Mouse (Mus musculus) ovary, postnatal 10 days (tissue): ENCODE measurements at regions not wholly inside any gene's neighbourhood (a gene's known extent, or its start where the extent isn't known, plus 50 kb on each side); places are given as distances from the start of the nearest gene placed in this dataset.

Experiments
- DNase-seq: peaks from one replicate; pipeline ENCODE4 v3.0.0; 2022; ENCODE audit warnings: low spot score

DNA sequence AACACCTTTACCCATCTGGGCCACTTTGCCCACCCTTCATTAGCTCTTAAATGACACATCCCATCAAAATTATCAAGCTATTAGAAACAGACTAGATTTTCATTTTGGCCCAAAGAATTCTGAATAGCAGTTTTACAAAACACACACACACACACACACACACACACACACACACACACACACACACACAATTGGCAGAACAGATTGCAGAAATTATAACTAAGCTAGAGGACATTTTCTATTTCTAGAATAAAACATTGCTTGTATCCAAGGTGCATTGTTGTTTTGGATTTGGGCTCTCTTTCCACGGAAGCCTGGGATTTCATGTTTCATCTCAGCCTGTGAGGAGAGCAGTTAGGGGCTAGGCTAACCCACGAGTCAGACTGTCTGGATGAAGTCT, 455.1 kb downstream of the Etnk1 start:
- no peak for DNase-seq

GRCm38 (mm10) chr6:143624901-143625300, 457.9 kb downstream of the Etnk1 start:
- no peak for DNase-seq

GRCm38 (mm10) chr6:143631581-143631980, 464.6 kb downstream of the Etnk1 start:
- no peak for DNase-seq

GRCm38 (mm10) chr6:143633710-143634109, 466.7 kb downstream of the Etnk1 start:
- DNase-seq, result no peak

- no peak for DNase-seq
These were observed 467.3 kb downstream of the Etnk1 start for GRCm38 (mm10) chr6:143634334-143634733.

DNA sequence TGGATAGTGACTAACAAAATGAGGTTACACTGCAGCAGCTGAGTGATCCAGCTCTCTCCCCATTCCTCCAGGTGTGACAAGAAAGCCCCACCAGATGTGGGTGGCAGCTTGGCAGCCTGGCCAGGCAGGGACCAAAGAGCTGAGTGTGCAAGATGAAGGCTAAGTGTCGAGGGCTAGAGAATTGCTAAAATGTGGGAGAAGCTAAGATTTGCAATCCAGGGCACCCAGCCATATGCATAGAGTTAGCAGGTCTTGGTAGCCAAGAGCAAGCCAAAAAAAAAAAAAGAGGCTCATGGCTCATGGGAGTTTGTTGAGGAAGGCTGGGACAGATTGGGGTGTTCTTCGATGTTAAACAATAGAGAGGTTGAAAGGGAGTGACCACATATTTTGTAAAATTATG, 468.0 kb downstream of the Etnk1 start:
- DNase-seq, result no peak

GRCm38 (mm10) chr6:143640652-143641051, 473.6 kb downstream of the Etnk1 start:
- no peak for DNase-seq

- no peak for DNase-seq
These were observed 475.0 kb downstream of the Etnk1 start for GRCm38 (mm10) chr6:143642052-143642451.

DNA sequence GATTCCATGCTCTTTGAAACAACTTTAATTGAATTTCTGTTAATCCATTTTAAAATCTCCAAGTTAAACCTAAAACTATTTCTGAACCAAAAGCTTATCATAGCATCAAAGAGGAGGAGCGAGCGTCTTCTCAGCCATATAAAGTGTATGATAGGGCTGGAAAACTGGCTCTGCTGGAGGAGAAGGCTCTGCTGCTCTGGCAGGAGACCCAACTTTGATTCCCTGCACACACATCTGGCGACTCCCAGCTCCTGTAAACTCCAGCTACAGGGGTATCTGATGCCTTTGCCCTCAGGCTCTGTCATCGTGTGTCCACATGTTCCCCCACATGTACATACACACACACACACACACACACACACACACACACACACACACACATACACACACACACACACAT, 479.0 kb downstream of the Etnk1 start:
- DNase-seq, result no peak

DNA sequence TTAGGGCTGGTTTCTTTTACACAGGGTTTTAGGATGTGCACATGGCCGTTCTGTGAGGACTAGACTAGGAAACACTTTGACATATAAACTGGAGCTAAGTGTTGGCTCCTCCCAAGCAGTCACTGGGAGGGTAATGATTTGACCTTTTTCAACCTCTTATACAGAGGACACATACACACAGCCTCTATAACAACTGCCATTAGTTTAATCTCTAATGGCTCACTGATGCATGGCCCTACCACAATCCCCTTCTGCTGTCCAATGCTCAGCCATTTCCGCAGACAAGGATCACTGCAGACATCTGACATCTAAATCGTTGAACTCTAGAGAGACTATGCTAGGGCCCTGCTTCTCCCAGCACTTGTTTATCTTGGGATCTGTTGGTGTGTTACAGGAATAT, 481.5 kb downstream of the Etnk1 start:
- DNase-seq, result no peak

DNA sequence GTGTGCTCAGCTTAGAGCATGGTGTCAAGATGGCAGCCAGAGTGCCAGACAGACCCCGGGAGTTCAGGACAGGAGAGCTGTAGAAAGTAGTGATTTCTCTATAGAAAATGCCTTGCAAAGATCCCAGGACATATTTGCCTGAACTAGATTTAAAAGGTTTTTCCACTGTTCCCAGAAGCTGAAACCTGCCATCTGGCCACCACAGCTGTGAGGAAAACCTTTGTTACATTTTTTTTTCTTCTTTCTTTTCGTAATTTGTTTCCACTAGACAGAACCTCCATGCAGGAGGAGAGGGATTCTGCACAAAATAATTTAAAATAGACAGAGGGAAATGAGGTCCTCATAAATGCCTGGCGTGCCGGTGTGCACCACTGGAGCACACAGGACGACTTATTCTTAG, 489.6 kb downstream of the Etnk1 start:
- DNase-seq, result no peak

DNA sequence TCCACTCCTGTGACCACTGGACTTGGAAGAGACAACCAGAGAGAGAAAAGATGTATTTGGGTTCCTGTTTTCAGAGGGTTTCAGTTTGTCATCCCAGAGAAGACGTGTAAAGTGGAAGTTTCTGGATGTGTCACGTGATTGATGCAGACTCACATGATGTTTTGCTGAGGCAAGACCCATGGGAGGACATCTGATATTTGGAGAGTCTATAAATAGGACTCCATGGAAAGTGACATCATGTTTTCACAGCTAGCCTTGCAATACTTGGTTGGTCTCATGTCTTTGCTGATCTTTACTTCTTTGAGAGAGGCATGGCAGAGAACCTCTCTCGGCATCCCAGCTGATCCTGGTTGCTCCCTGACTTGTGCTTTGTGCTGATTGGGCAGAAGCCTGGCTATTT, 493.8 kb downstream of the Etnk1 start:
- DNase-seq, result no peak

GRCm38 (mm10) chr6:143663306-143663705, 496.3 kb downstream of the Etnk1 start:
- no peak for DNase-seq

DNA sequence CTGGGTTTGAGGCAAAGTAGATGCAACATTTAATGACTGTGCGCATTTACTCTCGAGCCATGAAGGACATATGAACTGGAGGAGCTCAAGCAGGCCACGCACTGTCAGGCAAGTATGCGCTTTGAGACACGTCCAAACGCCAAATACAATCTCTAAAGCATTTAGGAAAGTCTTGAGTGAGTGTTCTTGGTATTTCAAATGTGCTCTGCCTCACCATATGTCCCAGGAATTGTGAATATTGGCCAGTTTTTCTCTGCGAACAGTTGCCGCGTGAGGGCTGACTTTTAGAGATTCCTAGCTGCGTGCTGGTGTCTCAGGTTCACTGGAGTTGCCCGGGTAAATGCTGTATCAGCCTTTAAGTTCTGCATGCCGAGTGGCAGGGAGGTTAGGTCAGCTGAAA, 498.4 kb downstream of the Etnk1 start:
- DNase-seq, result no peak

GRCm38 (mm10) chr6:143668551-143668950, 501.5 kb downstream of the Etnk1 start:
- DNase-seq, result no peak

DNA sequence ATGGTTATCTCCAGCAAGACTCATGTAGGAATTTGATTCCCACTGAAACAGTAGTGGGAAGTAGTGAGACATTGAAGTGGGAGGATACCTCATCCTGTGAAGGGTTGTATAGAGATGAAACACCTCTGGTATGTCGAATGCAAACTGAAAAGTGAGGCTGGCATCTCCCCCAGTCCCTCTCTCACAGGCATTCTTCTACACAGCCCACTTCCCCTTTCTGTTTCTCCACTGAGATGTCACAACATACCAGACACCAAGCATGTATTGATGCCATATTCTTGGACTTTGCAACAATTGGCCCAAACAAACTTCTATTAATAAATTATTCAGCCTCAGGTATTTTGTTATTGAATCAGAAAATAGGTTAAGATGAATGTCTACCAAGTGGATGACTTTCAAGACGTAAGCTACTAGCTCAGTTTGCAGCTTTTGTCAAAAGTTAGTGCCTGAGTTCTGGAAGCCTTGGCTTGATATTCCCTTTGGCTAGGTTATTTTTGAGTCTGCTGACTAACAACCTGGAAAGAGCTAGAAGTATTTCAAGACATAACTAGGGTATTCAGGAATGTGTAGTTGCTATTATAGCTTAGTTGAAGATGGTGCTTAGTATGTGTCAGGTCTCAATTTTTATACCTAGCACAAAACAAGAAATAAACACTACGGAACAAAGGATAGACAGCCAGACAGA, 502.6 kb downstream of the Etnk1 start:
- no peak for DNase-seq

- DNase-seq, result no peak
These were observed 523.1 kb downstream of the Etnk1 start for GRCm38 (mm10) chr6:143690131-143690530.

- DNase-seq, result no peak
These were observed 523.8 kb downstream of the Etnk1 start for GRCm38 (mm10) chr6:143690866-143691265.

- DNase-seq, result no peak
These were observed 531.0 kb downstream of the Etnk1 start for GRCm38 (mm10) chr6:143697997-143698396.

- no peak for DNase-seq
These were observed 537.0 kb downstream of the Etnk1 start for GRCm38 (mm10) chr6:143703984-143704383.

DNA sequence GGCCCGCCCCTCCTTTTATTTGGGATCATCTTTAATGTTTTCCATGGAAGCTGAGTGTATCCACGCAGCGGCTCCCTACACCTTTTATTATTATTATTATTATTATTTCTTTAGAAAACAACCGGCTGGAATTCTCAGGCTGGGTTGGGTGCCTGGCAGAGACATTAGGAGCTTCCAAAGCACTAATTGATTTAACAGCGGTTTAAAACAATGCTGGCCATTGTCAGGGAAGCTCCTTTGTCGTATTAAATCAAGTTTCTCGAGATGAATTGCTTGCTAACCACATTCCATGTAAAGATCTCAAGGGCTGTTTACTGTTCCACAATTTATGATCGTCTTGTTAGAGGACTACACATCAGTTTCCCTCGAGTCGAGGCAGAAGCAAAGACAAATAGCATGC, 539.4 kb downstream of the Etnk1 start:
- DNase-seq, result no peak

- DNase-seq, result no peak
These were observed 547.4 kb downstream of the Etnk1 start for GRCm38 (mm10) chr6:143714461-143714860.

DNA sequence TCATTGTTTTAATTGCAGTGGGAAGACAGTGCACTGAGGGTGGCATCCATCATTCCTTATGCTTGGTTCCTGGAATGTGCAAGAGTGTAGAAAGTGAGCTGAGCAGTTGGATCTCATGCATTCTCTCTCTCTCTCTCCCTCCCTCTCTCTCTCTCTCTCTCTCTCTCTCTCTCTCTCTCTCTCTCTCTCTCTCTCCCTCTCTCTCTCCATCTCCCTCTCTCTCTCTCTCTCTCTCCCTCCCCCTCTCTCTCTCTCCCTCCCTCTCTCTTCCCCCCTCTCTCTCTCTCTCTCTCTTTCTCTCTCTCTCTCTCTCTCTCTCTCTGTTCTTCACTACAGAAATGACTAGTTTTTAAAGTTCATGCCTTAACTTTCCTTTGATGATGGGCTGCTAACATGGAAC, 583.1 kb downstream of the Etnk1 start:
- no peak for DNase-seq
